Mouse (Mus musculus) retina, adult 2 months (tissue): Measurements from ENCODE around the gene Ngly1.
"Not testable (repeated sequence)": the region's sequence is repeated elsewhere in the genome, so short reads cannot be mapped to it uniquely, and the experiment has no call there.

Source experiments
- DNase-seq: peaks from one replicate; pipeline ENCODE4 v3.0.0-alpha.2; 2012; ENCODE audit warnings: low read depth, low spot score

Ngly1 gene

DNA sequence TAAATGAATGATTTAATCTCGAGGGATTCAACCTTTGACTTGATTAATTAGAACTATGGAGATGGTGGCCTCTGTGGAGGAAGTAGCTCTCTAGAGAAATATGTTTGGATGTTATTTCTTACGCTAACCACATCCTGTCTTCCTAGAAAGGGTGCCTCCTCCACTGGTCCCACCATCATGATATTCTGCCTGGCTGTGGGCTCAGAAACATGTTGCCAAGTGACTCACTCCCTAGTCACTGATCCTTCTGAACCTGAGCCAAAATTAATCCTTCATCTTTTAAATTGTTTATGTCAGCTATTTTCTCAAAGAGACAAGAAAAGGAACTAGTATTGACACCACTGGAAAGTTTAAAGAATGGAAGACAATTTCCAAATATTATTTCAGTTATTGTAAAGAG is 7.1 kb downstream of the Ngly1 start:
- no peak for DNase-seq

DNA sequence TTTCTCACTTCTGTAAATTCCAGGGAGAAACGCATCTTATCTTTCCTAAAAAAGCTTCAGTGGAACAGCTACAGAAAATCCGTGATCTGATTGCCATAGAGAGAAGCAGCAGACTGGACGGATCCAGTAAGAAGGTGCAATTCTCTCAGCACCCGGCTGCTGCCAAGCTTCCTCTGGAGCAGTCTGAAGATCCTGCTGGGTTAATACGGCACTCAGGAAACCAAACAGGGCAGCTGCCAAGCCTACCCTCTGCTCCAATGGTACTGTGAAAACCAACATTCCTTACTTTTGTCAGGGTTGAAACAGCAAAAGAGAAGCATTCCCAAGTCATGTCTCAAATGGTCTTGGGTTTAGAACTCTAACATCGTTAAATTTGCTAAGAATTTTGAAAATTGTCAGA is 11.5 kb downstream of the Ngly1 start:
- DNase-seq: no peak

DNA sequence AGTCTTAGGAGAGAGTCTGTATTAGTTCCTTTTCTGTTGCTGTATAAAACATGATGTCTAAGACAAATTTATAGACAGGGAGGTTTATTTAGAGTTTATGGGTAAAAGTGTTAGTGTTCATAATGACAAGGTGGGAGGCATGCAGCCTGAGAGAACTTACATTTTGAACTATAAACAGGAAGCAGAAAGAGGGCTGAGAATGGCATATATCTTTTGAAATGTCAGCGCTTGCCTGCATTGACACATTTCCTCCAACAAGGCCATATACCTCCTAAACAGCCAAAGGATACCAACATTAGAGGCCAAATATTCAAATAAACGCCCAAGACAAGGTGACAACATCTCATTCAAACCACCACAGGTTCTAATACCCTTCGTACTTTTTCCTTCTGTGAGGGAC is 12.8 kb downstream of the Ngly1 start:
- no peak for DNase-seq

DNA sequence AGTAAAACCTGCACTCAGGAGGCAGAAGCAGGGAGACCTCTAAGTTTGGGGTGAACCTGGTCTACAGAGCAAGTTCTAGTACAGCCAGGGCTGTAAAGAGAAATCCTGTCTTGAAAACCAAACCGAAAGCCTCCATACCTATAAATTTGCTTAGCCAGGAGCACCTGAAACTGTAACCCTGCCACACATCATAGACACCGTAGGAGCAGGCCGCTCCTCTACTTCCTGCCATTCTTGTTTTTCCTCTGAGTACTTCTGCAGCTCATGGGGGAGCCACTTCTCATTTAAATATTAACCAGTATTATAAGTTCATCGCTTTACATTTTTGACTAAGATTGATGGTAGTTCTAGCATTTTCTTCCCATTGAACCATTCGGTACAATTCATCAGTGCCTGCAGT is 17.9 kb downstream of the Ngly1 start:
- DNase-seq: no peak

DNA sequence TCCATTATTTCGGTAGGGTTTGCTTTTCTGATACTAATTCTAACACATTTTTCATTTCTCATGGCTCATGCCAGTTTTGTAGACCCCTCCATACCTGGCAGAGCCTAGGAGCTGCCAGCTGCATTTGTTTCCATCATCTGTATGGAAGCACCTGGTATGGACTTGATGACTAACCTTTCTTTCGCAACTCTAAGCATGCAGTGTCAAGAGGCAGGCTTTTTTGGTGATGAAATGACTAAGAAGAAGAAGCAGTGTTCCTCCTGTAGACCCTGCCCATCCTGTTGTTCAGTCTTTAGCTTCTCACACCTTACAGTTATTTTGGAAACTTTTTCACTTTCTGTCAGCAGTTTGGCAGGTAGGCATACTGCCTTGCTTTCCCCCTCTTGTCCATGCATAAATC is 20.7 kb downstream of the Ngly1 start:
- DNase-seq: no peak

DNA sequence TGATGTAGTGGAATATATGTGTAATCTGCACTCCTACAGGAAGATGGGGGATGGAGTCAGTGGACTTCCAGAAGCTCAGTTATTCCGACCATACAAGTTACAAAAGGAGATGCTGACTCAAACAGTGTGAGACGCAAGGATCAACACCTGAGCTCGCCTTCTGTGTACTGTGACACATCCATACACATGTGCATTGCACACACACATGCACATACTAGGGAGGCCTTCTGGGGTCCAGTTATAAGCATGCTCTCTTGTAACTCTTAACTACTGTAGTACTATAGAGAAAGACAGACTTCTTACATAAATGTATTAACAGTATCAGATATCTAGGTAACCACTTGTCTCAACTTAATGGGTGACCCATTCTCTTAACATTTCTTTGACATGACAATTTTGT is 24.6 kb downstream of the Ngly1 start:
- DNase-seq: no peak

DNA sequence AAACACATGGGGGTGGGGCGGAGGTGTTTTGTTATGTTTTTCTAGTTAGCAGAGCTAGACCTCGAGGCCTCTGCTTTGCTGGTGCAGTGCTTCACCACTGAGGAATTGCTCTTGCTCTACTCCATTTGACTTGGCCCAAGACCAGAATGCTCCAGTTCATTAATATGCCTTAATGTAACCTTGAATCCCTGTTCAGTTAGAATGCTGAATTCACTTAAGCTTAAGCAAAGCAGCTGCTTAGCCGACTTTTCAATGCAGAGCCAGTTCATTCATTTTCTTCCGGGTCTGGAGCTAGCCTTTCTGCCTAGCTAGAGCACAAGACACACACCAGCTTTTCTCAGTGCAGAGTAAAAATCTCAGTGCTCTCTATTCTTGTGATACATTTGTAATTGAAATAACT is 30.1 kb downstream of the Ngly1 start:
- DNase-seq: no peak

DNA sequence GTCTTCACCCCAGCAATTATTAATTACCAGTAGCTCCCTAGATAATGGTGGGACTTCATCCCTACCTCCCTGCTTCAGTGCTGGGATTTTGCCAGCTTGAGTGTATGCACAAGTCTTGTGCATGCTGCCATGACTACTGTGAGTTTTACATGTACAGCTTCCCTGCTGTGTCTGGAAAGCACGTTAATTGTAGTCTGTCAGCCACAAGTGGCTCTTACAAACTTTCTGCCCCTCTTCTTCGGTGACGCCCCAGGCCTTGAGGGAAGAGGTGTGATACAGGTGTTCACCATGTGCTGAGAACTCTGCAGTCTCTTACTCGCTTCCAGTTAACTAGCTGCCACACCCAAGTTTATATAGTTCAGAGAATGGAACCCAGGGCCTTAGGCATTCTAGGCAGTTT is 34.9 kb downstream of the Ngly1 start:
- no peak for DNase-seq

DNA sequence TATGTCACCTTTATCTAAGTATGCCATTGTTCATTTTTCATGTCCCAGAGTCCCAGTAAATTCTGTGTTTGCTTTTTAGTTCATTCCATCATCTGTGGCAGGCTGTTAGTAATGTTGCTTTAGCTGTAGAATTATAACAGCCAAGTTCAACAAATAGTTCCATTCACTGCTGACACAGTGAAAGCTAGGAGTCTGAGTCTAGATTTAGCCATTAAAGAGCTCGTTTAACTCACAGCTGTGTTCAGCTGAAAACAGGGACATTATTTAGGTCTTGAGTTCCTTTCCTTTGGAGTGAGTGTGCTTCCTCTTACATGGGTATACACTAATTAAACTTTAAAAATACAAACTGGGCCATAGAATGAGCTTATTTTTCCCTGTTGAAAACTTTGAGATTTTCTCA is 43.3 kb downstream of the Ngly1 start:
- no peak for DNase-seq

DNA sequence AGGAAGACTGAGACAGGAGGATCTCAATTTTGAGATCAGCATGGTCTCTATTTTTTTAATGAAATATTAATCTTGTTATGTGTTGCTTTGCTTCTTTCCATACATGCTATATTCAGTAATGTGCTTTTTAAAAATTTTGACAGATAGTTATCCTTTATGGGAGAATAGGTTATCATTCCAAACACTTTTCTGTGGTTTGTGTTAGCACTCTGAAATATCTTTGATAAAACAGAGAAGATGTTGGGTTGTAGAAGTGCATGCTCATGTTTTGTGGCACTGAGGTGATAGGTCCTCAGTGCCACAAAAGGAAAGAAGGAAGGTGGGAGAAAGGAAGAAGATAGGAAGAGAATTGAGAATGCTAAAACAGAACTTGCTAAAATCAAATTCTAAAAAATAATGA is 43.9 kb downstream of the Ngly1 start:
- no peak for DNase-seq

DNA sequence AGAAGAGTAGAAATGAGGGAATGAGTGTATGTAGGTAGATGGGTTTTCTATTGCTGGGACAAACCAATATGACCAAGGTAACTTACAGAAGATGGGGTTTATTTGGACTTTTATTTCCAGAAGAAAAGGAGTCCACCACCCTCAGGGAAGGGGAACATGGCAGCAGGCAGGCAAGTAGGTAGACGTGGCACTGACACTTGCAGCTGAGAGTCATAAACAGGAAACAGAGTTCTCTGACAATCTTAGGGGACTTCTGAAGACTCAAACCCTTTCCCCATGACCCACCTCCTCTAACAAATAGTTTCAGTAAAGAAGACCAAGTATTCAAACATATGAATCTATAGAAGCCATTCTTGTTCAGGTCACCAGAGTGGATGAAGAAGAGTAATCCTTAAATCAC is 44.8 kb downstream of the Ngly1 start:
- DNase-seq: no peak

DNA sequence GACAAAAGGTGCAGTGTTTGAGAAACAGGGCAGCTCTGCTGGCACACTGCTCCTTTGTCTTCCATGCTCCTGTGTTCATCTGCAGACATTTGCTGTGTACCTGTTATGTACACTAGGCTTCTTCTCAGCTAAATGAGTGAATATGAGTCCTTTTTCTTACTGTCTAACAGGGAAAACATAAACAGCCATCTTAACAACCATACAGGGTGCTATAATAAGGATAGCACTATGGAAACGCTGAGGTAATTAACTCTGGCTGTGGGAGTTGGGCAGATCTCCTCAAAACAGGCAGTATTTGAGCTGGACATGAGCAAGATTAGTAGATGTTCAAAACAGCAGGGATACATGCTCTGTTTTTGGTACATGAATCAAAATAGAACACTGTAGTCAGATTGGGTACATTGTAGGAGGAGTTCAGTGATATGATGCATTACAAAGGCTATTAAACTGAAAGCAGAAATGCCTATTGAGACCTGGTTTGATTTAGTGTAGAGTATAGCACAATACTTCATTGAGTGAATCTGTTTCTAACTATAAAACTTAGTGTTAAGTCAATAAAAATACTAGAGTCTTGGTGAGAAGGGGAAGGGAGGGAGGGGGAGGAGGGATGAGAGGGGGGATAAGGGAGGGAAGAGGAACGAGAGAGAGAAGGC is 47.9 kb downstream of the Ngly1 start:
- no peak for DNase-seq

DNA sequence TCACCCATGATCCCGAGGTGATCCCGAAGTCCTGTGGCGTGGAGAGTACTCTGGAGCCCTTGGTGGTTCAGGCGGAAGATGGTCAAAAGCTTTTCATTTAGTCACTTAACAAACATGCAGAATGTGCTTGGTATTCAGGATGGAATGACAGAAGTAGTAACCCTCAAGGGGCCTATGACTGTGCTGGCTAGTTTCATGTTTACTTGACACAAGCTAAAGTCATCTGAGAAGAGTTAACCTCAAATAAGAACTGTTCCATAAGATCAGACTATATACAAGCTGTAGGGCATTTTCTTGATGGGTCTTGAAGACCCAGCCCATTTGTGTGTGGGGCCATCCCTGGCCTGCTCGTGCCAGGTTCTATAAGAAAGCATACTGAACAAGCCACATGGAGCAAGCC is 52.7 kb downstream of the Ngly1 start:
- no peak for DNase-seq

DNA sequence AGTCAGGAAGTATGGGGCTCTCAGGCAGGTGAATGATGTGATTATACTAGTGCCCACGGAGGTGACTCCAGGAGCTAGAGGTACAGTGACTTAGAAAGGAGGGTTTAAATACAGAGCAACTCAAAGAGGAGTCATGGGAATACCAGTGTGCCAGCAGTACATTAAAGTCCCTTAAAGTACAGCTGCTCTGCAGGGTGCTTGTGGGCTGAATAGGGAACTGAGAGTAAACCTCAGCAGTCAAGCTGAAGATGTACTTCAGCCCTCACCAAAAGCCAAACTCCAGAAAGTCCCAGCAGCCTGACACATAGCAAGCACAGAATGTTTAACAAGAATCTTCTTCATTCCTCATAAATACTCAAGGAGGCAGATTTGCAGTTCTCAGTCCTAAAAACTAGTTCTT is 53.6 kb downstream of the Ngly1 start:
- no peak for DNase-seq

DNA sequence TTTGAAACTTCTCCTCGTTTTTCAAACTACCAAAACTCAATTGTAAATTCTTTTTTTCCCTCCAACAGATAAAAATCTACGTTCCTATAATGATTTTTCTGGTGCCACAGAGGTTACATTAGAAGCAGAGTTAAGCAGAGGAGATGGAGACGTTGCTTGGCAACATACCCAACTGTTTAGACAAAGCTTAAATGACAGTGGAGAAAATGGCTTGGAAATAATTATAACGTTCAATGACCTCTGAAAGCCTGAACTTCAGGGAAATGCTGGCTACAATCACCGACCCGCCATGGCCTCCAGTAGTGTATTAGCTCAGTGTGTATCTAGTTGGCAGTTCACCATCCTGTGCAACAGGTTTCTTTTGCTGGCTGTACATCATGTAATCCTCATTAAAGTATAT is 61.7 kb downstream of the Ngly1 start:
- no peak for DNase-seq

DNA sequence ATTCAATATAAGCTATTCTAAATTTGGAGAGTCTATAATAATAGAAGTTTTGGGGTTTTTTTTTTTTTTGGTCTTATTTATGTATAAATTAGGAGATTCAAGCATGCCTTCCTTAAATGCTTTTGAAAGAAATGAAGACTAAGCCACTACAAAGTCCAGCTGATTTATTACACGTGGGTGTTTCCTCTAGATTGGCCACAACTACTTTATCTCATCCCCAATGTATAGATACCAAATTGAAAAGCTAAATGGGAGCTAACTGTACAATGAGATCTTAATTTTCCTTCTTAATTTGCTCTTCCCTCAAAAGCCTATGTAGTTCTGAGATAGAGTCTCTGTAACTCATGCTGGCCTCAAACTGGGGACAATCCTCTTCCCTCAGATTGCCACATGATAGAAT is 63.5 kb downstream of the Ngly1 start:
- no peak for DNase-seq

DNA sequence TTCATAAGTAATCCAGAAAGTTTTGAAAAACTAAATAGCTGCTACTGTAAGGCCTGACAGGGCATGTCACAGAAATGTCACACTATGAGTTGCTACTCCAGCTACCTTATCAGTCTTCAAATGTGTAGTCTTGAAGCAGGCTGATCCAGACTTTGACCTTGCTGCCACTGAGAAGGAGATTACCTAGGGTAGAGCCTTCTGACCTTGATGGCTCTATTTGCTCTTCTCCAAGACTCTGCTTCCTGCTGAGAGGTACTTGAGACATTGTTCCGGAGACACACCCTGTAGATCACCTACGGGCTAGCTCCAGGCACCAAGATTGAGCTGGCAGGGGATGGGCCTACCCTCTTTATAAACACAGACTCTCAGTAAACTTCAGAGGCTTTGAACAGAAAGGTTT is 64.0 kb downstream of the Ngly1 start:
- not testable (repeated sequence) for DNase-seq

DNA sequence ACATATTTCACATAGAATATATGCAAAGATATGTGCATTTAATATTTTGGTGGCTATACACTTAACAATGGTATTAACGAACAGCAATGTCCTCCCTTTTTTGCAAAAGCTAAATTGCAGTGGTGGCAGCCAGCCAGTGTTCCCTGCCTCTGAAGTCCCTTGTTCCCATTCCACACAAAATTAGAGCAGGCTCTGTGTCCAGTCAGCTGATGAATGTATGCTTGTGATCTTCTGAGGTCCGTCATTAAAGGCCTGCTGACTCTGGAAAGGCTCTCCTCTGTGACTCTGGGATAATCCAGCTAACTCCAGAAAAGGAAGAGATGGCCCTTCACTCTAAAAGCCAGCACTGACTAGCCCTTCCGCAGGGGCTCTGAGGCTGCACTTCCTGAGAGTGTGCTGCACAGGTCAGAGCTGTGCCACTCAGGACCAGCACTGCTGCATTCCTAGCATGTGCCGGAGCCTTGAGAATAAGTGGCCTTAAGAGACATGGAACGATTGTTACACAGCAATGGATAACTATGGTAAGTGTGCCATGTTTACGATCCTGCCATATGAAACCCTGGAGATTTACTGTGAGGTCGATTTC is 64.9 kb downstream of the Ngly1 start:
- no peak for DNase-seq

DNA sequence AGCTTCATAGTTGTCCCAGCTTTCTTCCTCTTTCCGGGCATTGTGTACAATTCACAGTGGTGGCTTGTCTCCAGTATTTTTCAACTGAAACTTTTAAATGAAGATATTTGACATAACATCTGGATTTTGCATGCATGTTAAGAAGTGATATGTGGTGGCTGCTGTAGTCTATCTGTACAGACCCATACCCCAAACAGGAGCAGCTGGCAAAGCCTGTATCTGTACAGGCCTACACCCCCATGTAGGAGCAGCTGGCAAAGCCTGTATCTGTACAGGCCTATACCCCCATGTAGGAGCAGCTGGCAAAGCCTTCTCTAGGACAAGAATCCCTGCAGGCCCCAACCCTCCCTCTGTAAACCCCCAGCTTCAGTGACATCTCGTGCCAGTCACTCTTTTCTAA is 65.8 kb downstream of the Ngly1 start:
- DNase-seq: no peak

DNA sequence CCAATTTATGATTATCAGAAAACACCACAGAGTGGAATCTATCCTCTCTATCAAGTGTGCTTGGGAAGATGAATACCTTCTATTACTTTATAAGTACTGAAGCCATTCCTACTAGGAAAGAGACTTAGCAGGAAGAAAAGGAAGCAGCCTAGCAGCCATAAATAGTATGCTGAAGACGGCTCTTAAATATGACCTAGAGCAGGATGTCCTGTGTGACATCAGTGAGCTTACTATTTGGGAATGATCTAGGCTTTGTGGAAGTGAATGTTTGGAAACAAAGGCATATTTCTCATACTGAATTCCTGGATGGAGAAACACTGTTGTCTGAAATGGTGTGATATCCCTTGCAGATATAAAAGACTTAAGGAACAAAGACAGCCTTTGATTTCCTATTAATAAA is 67.6 kb downstream of the Ngly1 start:
- no peak for DNase-seq

DNA sequence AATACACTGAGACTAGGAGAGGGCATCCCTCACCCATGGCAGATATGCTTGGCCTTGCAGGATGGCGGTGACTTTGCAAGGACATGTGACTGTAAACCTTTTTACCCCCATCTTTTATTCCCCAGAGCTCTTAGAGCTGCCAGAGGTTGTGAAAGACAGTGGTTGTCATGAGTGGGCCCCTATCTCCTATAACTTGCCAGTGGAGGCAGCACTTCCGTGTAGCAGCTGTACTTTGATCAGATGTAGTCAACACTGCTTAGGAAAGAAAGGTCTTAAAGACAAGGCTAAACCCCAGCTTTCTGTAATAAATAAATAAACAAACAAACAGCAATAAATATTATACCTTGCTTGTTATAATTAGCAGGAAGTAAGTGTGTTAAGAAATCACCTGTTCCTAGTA is 70.7 kb downstream of the Ngly1 start:
- DNase-seq: no peak

DNA sequence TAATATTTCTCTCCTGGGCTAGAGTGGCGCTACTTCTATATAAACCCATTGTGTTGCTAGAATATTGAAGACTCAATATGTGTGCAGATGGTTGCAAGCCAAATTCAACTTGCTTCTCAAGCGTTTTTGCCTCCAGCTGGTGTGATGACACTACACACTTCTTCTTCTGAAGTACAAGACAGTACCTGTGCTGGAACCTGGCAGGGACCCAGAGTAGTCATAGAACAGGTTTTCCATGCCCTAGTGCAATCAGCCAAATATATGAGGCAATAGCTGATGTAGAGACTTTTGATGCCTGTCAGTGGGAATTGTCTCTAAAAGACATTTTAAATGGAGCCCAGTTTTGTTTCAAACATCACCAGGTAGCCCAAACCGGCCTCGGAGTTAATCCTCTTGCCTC is 75.3 kb downstream of the Ngly1 start:
- DNase-seq: no peak

DNA sequence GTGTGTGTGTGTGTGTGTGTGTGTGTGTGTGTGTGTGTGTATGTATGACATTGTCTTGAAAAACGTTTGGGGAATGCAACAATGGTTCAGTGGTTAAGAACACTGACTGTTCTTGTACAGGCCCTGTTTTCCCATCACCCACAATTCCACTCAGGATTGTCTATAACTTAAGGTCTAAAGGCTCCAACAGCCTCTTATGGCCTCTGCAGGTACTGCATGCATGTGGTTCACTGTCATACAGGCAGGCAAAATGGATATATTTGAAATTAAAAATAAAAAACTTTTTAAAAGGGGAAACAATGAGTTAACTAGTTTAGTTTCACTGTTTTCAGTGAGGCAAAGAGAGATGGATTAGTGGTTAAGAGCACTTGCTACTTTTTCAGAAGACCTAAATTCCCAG is 76.1 kb downstream of the Ngly1 start:
- no peak for DNase-seq

DNA sequence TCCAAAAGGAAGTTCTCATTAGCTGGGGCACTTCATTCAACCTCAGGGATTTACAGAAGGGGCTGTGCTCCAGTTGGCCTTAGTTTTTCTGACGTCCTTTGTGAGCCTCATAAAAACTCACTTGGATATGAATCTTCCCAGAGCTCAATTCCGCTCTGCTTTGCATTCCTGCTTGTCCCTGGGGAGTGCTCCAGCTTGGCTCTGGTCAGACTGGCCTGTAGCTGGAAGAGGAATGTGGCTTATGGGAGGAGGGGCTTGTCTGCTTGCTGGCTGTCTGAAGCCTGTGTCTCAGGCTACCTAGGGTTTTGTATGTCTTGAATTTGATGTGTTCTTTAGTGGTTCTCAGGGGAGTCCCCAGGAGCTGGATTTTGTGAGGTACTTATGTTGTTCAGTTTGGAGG is 79.5 kb downstream of the Ngly1 start:
- DNase-seq: no peak
